Mouse (Mus musculus) heart, adult 8-10 months (tissue): ENCODE data around the gene Ccl1. TPM values are rescaled to one million over a fixed set of nuclear protein-coding genes. Genes with fewer than 3 reads are reported as not detected.

ENCODE experiments used
- total RNA-seq, 4 experiments: library from RNA; stranded (reverse); gene quantifications; 2 replicates each; pipeline ENCODE4 v1.2.4; 2022

Gene Ccl1
- total RNA-seq, 4 experiments from 2014 or later = not detected

Other genes with a start within 250 kb of the Ccl1 start
- 1 to 10 TPM; 2.4 to 5.2 (median 3.8) TPM for gene Ccl11, start 247.9 kb downstream of the Ccl1 start, total RNA-seq
- 1 to 10 TPM in 2 of 4 experiments, under 1 TPM in 1, not detected in 1; 0.57 to 3.5 (median 1.3) TPM for gene Ccl12, start 203.8 kb downstream of the Ccl1 start, total RNA-seq
- gene Ccl8, start 190.5 kb downstream of the Ccl1 start, total RNA-seq = 1 to 10 TPM in 2 of 4 experiments, under 1 TPM in 1, not detected in 1; 0.60 to 1.4 (median 1.4) TPM
- gene Tmem132e, start 83.2 kb upstream of the Ccl1 start, total RNA-seq = 1 to 10 TPM in 1 of 4 experiments, under 1 TPM in 3; 0.22 to 1.1 (median 0.46) TPM